Mouse (Mus musculus): ENCODE data around the gene Crybg2.
A peak's percentile ranks its signal among the peaks of the same experiment; 100 is the strongest.

Gene Crybg2

GRCm38 (mm10) chr4:134119644-134120043 is 59.0 kb downstream of the Crybg2 start:
- peak; percentile 49 to 68 for DNase-seq (ENCODE audit: low spot score in 2 of 2)

- peak; percentile 58 to 67 for DNase-seq (ENCODE audit: low spot score in 2 of 2)
Measured at GRCm38 (mm10) chr4:134120192-134120805, 59.7 kb downstream of the Crybg2 start.

GRCm38 (mm10) chr4:134120916-134121315 is 60.3 kb downstream of the Crybg2 start:
- DNase-seq (ENCODE audit: low spot score in 2 of 2): no peak

GRCm38 (mm10) chr4:134121571-134121970 is 61.0 kb downstream of the Crybg2 start:
- DNase-seq (ENCODE audit: low spot score in 2 of 2): peak; percentile 83

- DNase-seq (ENCODE audit: low spot score in 2 of 2): peak in 1 of 2 experiments; percentile 34
Measured at GRCm38 (mm10) chr4:134122281-134122680, 61.7 kb downstream of the Crybg2 start.

- no peak for DNase-seq (ENCODE audit: low spot score in 2 of 2)
Measured at GRCm38 (mm10) chr4:134123147-134123546, 62.5 kb downstream of the Crybg2 start.

GRCm38 (mm10) chr4:134123680-134124551 is 63.3 kb downstream of the Crybg2 start:
- peak; percentile 61 for DNase-seq (ENCODE audit: low spot score in 2 of 2)

- DNase-seq (ENCODE audit: low spot score in 2 of 2): no peak
Measured at GRCm38 (mm10) chr4:134125383-134126060, 64.9 kb downstream of the Crybg2 start.

- DNase-seq (ENCODE audit: low spot score in 2 of 2): no peak
Measured at GRCm38 (mm10) chr4:134126300-134127120, 65.9 kb downstream of the Crybg2 start.

- DNase-seq (ENCODE audit: low spot score in 2 of 2): no peak
Measured at GRCm38 (mm10) chr4:134127121-134127455, 66.5 kb downstream of the Crybg2 start.

GRCm38 (mm10) chr4:134127793-134128192 is 67.2 kb downstream of the Crybg2 start:
- no peak for DNase-seq (ENCODE audit: low spot score in 2 of 2)

- DNase-seq (ENCODE audit: low spot score in 2 of 2): peak; percentile 93 to 94
Measured at GRCm38 (mm10) chr4:134128221-134128982, 67.8 kb downstream of the Crybg2 start, which contains the start of gene Sh3bgrl3. TSS of gene Sh3bgrl3 (minus strand) at chr4:134128789.

- DNase-seq (ENCODE audit: low spot score in 2 of 2): peak; percentile 50 to 65
Measured at GRCm38 (mm10) chr4:134128983-134129362, 68.4 kb downstream of the Crybg2 start.

- peak; percentile 65 to 70 for DNase-seq (ENCODE audit: low spot score in 2 of 2)
Measured at GRCm38 (mm10) chr4:134129482-134129881, 68.9 kb downstream of the Crybg2 start.

- no peak for DNase-seq (ENCODE audit: low spot score in 2 of 2)
Measured at GRCm38 (mm10) chr4:134132117-134132516, 71.5 kb downstream of the Crybg2 start.

GRCm38 (mm10) chr4:134132519-134133095 is 72.0 kb downstream of the Crybg2 start:
- no peak for DNase-seq (ENCODE audit: low spot score in 2 of 2)

GRCm38 (mm10) chr4:134136280-134136926 is 75.8 kb downstream of the Crybg2 start:
- DNase-seq (ENCODE audit: low spot score in 2 of 2): no peak

- DNase-seq (ENCODE audit: low spot score in 2 of 2): no peak
Measured at GRCm38 (mm10) chr4:134138857-134139256, 78.2 kb downstream of the Crybg2 start.
